Mouse (Mus musculus) R1 (cell line): ENCODE measurements around the gene Ikzf3.

ENCODE experiments used
- DNase-seq: peaks from one replicate; pipeline ENCODE4 v3.0.0-alpha.2; 2018; ENCODE audit warnings: low read depth, low spot score

Gene Ikzf3

GRCm38 (mm10) chr11:98545711-98546231 lies at the start of gene Ikzf3:
TSS of gene Ikzf3 (minus strand) at chr11:98546031.
- DNase-seq: peak; percentile 60

- no peak for DNase-seq
These were observed 49.6 kb upstream of the Ikzf3 start for GRCm38 (mm10) chr11:98595473-98595872.

DNA sequence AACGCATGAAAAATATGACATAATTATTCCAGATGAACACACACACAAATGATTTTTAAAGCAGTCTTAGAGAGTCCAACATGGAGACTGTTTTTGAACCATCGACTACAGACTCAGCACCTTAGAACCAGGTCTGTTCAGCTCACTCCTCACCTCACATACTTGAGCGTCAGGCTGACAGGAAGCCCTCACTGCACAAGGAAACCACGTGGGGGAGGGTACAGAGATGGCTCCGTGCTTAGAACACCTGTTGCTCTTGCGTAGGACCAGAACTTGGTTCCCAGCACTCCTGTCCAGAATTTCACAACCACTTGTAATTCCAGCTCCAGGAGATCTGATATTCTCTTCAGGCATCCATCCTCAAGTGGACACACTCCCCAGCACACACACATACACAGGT lies 49.2 kb upstream of the Ikzf3 start:
- no peak for DNase-seq

- no peak for DNase-seq
These were observed 45.0 kb upstream of the Ikzf3 start for GRCm38 (mm10) chr11:98590548-98591445.

DNA sequence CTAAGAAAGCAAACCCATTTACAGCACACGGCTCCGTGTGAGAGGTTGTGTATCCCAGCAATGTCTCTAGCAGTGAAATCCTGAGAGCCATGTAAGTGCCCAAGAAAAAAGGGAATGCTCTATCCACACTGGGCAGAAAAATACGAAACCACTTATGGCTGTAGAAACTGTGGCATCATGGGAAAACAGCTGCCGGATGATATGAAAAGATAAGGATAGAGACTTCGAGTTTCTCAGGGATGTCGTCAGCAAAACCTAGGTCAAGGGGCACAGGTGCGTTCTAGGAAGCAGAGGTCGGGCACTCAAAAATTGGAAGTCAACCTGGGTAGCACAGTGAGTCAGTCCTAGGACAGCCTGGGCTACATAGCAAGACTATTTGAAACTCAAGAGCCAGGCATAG lies 43.5 kb upstream of the Ikzf3 start:
- no peak for DNase-seq

GRCm38 (mm10) chr11:98588833-98589281 lies 43.0 kb upstream of the Ikzf3 start:
- no peak for DNase-seq

DNA sequence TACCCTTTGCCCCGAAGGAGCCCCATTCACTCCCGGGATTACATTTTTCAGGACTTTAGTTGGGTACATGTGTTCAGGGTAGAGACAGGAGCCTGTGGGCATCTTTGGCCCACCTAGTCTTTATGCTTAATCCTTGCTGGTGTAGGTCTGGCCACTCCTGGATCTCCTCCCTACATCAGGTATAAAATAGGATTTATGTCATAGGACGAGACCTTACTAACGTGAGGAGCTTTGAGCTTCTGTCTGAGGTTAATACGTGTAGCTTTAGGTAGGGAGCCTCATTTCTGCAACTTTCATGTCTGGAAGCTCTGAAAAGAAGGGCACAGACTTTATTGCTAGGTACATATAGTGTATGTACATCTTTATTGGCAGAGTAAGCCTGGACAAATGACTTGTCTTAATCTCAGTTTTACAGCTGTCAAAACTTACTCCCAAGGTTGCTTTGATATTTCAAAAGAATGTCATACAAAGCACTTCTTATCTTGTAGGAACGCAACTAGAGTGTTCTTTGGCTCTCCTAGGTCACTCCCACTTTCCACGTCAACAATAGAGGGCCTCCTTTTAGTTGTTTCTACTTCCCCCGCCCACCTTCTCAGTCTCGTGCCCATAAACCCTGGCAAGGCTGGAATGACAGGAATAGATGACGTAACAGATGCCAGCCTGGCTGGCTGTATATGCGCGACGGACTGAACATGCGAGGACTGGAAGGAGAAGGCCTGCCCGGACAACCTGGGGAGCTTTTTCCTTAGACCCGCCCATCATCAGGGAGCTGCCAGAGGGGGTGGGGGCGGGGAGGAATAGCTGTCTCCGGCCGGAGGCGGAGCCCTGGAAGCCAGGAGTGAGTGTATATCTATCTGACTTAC lies 42.1 kb upstream of the Ikzf3 start:
- DNase-seq: peak; percentile 88

GRCm38 (mm10) chr11:98586892-98587563 lies 41.2 kb upstream of the Ikzf3 start, which contains the start of gene Ormdl3:
TSS of gene Ormdl3 (minus strand) at chr11:98587368.
- peak; percentile 99 for DNase-seq

- DNase-seq: no peak
These were observed 40.5 kb upstream of the Ikzf3 start for GRCm38 (mm10) chr11:98586087-98586891.

- DNase-seq: no peak
These were observed 38.9 kb upstream of the Ikzf3 start for GRCm38 (mm10) chr11:98584629-98585177.

DNA sequence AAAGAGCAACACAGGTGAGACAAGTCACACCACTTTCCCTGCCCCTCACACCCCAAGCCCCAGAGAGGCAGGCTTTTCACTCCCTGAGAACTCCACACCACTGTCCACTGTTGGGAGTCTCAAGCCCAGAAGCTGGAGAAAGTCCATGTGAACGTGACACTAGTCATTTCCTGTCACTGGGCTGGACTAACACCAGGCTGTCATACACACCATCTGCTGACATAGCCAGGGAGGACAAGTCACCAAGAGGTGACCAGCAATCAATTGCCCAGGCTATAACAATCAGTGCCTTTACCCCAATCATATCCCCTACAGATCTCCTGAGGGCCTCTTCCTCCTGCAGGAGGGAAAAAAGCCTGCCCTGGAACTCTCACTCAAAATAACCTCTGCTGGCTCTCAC lies 38.3 kb upstream of the Ikzf3 start:
- DNase-seq: no peak

- peak; percentile 38 for DNase-seq
These were observed 37.7 kb upstream of the Ikzf3 start for GRCm38 (mm10) chr11:98583571-98583970.

- DNase-seq: no peak
These were observed 37.4 kb upstream of the Ikzf3 start for GRCm38 (mm10) chr11:98583265-98583552.

DNA sequence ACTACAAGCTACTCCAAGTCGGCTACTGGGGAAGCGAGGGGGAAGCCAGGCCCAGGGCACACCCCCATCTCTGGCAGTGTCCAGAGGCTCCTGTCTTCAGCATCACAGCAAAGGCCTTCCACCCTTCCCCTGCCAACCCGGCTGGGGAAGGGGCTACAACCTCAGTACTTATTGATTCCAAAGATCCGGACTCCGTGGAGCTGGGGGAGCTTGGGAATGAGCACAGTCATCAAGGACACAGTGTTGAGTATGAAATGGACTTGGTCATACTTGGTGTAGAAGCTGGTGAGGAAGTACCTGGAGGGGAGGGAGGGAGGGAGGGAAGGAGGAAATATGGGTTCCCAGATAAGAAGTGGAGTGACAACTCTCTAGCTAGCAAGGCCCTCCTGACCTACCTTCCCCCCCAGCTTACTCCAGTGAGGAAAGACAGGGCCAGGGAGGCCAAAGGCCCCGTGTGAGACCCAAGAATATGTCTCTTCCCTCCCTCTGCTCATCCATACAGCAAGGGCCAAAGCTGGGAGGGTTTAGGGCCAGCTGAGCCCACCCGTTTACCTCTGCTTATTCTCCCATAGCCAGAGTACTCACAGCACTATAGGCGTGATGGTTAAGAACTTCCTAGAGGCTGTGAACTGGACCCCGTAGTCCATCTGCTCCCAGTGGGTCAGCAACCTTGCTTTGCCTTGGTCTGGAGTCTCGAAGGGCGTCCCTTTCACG lies 36.9 kb upstream of the Ikzf3 start:
- DNase-seq: no peak

- no peak for DNase-seq
These were observed 36.2 kb upstream of the Ikzf3 start for GRCm38 (mm10) chr11:98582030-98582388.

DNA sequence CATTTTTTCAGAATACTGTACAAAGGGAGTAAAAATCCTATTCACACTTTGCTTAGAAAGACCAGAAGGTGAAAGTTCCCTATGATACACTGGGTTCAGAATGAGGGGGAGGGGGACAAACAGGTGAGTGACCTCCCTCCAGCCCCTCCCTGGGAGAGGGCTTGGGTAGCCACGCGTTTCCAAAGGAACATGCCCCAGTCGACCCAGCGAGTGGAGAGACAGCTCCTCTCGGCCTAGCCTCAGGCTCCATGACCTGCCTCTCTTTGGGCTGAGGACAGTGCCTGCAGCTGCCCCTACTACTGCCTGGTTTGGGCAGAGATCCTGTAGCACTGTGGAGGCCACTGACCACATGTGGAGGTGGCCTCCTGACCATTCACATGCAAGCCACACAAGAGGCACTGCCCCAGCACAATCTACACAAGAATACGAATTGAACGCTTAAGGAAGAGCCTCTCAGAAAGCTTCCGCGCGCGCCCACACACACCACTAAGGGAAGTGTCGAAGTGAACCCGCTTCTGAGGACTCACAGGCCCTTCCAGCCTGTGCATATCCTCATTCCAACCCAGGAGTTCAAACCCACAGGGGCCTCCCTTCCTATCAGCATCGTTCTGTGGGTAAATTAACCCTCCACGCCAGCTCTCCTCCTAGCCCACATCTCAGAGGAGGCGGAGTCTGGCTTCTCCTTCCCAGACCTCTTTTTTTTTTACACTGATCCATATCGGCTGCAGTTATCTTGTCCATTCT lies 35.6 kb upstream of the Ikzf3 start:
- DNase-seq: peak; percentile 76

GRCm38 (mm10) chr11:98580301-98581121 lies 34.7 kb upstream of the Ikzf3 start:
- DNase-seq: peak; percentile 76

DNA sequence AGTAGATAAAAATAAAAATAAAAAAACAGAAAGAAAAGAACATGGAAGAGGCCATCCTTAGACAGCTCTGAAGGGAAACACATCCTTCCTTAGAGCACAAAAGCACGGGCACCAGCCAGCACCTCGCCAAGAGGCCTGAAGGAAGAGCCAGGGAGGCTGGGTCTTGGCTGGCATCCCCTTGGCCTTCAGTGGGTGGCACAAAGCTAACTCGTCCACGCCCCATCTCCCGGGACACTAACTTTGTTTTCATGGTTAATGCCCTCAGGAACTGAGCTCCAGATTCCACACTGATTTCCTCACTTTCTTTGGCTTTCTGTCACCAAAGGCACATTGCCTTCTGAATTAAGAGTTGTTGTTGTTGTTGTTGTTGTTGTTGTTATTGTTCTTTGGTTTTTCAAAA lies 31.9 kb upstream of the Ikzf3 start:
- no peak for DNase-seq
